Mouse (Mus musculus) gastrocnemius, adult 2 months (tissue): ENCODE data around the gene Ntmt1. TPM values are rescaled to one million over a fixed set of nuclear protein-coding genes. Genes with fewer than 3 reads are reported as not detected.

Experiments used
- DNase-seq: peaks from one replicate; pipeline ENCODE4 v3.0.0; 2022
- H3K27ac ChIP-seq: fragments of 200-600 bp; 2 replicates; pipeline ENCODE4 v1.8.1; 2022; ENCODE audit warnings: mild to moderate bottlenecking
- H3K4me3 ChIP-seq: fragments of 200-600 bp; 2 replicates; pipeline ENCODE4 v1.8.1; 2022; ENCODE audit warnings: mild to moderate bottlenecking, moderate library complexity
- CTCF ChIP-seq: fragments of 200-600 bp; IDR thresholded peaks from 2 replicates; pipeline ENCODE4 v1.8.1; 2022; ENCODE audit warnings: antibody characterized with exemption, mild to moderate bottlenecking, moderate library complexity
- intact Hi-C: fragments of 180-260 bp; cut with DNase I; formaldehyde crosslinking; loops from one replicate; pipeline ENCODE4 v1.15.1; 2025
- total RNA-seq, 2 experiments: library from RNA; stranded (reverse); gene quantifications; 2 replicates each; pipeline ENCODE4 v1.2.3; 2021

Gene Ntmt1
- total RNA-seq, 2 experiments from 2014 or later: 14.3 to 15.6 TPM

- no peak for TF ChIP-seq CTCF
- DNase-seq: no peak
- Histone ChIP-seq H3K27ac (no peak overlapping the region), H3K4me3 (no peak overlapping the region)
- intact Hi-C loops: no loop called here
Observed at GRCm38 (mm10) chr2:30809503-30809902, 1.9 kb downstream of the Ntmt1 start.

- TF ChIP-seq CTCF: no peak
- no peak overlapping the region for H3K4me3 ChIP-seq
- intact Hi-C loops: no loop called here
- DNase-seq: no peak
- H3K27ac ChIP-seq: no peak overlapping the region
Observed at GRCm38 (mm10) chr2:30810573-30810972, 2.9 kb downstream of the Ntmt1 start.

GRCm38 (mm10) chr2:30816383-30816782, 8.8 kb downstream of the Ntmt1 start:
- intact Hi-C loops: no loop called here
- TF ChIP-seq CTCF: no peak

GRCm38 (mm10) chr2:30819873-30820272, 12.2 kb downstream of the Ntmt1 start:
- intact Hi-C loops: no loop called here
- Histone ChIP-seq H3K4me3 (no peak overlapping the region), H3K27ac (no peak overlapping the region)
- no peak for TF ChIP-seq CTCF
- no peak for DNase-seq

More at GRCm38 (mm10) chr2:30816383-30816782, 8.8 kb downstream of the Ntmt1 start:
- no peak for DNase-seq
- Histone ChIP-seq H3K27ac (no peak overlapping the region), H3K4me3 (no peak overlapping the region)

- intact Hi-C loops: no loop called here
Observed at GRCm38 (mm10) chr2:30821073-30821472, 13.4 kb downstream of the Ntmt1 start.

GRCm38 (mm10) chr2:30822460-30822859, 14.8 kb downstream of the Ntmt1 start:
- intact Hi-C loops: no loop called here
- no peak overlapping the region for H3K27ac ChIP-seq
- TF ChIP-seq CTCF: no peak
- no peak for DNase-seq
- no peak overlapping the region for H3K4me3 ChIP-seq

More at GRCm38 (mm10) chr2:30821073-30821472, 13.4 kb downstream of the Ntmt1 start:
- no peak for DNase-seq
- TF ChIP-seq CTCF: peak; percentile 47
- Histone ChIP-seq H3K4me3 (no peak overlapping the region), H3K27ac (no peak overlapping the region)

GRCm38 (mm10) chr2:30823385-30824153, 15.9 kb downstream of the Ntmt1 start:
- Histone ChIP-seq H3K4me3 (no peak overlapping the region), H3K27ac (no peak overlapping the region)
- no peak for TF ChIP-seq CTCF
- intact Hi-C loops: no loop called here
- DNase-seq: peak; percentile 39

GRCm38 (mm10) chr2:30826825-30827748, 19.5 kb downstream of the Ntmt1 start:
- intact Hi-C loops: no loop called here
- peak; percentile 41 for TF ChIP-seq CTCF
- peak overlapping the region; percentile 91 for H3K4me3 ChIP-seq
- peak; percentile 59 for DNase-seq
- H3K27ac ChIP-seq: peak overlapping the region; percentile 88

- Histone ChIP-seq H3K4me3 (peak overlapping the region; percentile 91), H3K27ac (peak overlapping the region; percentile 88)
- intact Hi-C loops: no loop called here
- TF ChIP-seq CTCF: peak; percentile 95
- DNase-seq: peak; percentile 96
Observed at GRCm38 (mm10) chr2:30827749-30828475, 20.3 kb downstream of the Ntmt1 start.

GRCm38 (mm10) chr2:30829315-30829714, 21.7 kb downstream of the Ntmt1 start:
- no peak overlapping the region for H3K27ac ChIP-seq
- peak; percentile 33 for DNase-seq
- TF ChIP-seq CTCF: peak; percentile 56

GRCm38 (mm10) chr2:30830283-30830795, 22.7 kb downstream of the Ntmt1 start, which contains the start of gene Asb6:
Asb6 (minus strand) TSS chr2:30830333.
- no peak within 1 kb of the TSS for H3K4me3 ChIP-seq
- no peak within 1 kb of the TSS for H3K27ac ChIP-seq
- intact Hi-C loops: loop anchor here (5.0 kb wide), 1 partner anchor 102 kb away; no protein-coding TSS in a partner anchor
- no peak for DNase-seq
- TF ChIP-seq CTCF: no peak

More at GRCm38 (mm10) chr2:30829315-30829714, 21.7 kb downstream of the Ntmt1 start:
- no peak overlapping the region for H3K4me3 ChIP-seq
- intact Hi-C loops: no loop called here

- DNase-seq: peak; percentile 47
- Histone ChIP-seq H3K4me3 (no peak overlapping the region), H3K27ac (peak overlapping the region; percentile 66)
- TF ChIP-seq CTCF: no peak
- intact Hi-C loops: loop anchor here (5.0 kb wide), 1 partner anchor 99 kb away; no protein-coding TSS in a partner anchor
Observed at GRCm38 (mm10) chr2:30833644-30834043, 26.0 kb downstream of the Ntmt1 start.
